Mouse (Mus musculus): Measurements from ENCODE around the gene Tsr3.

The Tsr3 gene

DNA sequence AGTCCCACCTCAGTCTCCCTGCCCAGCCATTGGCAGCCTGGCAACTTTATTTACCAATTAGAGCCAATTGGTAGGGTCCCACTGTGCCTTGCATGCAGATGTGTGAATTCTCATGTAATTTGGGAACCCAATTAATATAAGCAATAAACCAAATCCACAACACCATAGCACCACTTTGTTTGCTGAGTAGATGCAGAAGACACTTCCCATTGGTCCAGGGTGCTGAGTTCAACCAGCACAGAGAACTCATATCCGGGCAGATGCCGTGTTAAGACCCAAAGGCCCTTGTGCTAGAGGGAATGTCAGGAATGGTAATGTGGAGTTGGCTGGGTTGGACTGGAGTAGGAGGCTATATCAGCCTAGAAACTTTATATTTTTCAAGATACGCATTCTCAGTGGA is 35.9 kb downstream of the Tsr3 start:
- in situ Hi-C loops (cut with MboI; ENCODE audit: low pct_unique_long_range_greater_than_20kb in 1 of 2, low sequenced_read_pairs in 2 of 2, unreplicated experiment in 1 of 2) = no loop called here

DNA sequence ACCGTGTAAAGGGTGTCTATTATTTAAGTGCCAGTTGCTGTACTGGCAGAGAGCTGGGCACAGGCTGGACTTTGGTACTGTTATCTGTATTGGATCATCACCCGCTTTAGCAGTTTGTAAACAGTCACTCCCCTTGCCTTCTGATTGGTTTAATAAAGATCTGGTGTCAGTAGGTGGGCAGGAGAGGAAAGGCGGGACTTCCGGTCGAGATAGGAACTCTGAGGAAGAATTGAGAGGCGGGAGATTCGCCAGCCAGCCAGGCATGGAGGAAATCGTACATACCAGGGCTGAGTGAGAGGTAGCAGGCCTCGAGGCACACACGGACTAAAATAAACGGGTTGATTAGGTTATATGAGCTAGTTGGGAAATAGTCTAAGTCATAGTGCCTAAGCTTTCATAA is 42.2 kb downstream of the Tsr3 start:
- in situ Hi-C loops (cut with MboI; ENCODE audit: low pct_unique_long_range_greater_than_20kb in 1 of 2, low sequenced_read_pairs in 2 of 2, unreplicated experiment in 1 of 2) = no loop called here

DNA sequence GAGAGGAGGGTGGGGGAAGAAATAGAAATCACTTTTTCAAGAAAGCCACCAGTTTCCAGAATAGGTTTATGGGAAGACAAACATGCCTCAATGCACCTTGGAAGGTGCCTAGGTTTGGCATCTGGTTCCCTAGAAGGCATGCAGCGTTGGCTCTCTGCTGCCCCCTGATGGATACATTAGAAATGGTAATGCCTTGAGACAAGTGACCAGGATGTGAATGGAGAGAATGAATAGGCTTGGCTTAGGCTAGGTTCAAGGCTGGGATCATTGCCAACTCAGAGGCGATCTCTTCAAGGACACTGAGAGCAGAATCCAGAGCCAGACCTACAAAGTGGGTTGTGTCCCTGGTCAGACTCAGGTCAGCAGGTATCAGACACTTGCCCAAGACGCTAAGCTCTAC is 45.1 kb downstream of the Tsr3 start:
- in situ Hi-C loops (cut with MboI; ENCODE audit: low pct_unique_long_range_greater_than_20kb in 1 of 2, low sequenced_read_pairs in 2 of 2, unreplicated experiment in 1 of 2) = no loop called here

DNA sequence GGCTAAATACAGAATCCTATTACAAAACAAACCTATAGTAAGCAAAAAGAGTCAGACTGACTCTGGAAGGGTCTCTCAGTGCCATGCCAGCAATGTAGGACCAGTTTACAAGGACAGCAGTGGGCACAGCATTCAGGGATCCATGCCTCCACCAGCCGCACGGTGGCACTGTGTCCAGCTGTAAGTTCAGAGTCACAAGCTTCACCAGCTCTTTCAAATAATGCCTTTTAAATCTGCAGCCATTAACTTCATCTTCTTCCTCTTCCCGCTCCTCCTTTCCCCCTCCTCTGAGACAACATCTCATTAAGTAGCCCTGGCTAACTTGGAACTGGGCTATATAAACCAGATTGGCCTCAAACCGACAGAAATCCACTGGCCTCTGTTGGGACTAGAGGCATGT is 48.9 kb downstream of the Tsr3 start:
- in situ Hi-C loops (cut with MboI; ENCODE audit: low pct_unique_long_range_greater_than_20kb in 1 of 2, low sequenced_read_pairs in 2 of 2, unreplicated experiment in 1 of 2) = no loop called here

DNA sequence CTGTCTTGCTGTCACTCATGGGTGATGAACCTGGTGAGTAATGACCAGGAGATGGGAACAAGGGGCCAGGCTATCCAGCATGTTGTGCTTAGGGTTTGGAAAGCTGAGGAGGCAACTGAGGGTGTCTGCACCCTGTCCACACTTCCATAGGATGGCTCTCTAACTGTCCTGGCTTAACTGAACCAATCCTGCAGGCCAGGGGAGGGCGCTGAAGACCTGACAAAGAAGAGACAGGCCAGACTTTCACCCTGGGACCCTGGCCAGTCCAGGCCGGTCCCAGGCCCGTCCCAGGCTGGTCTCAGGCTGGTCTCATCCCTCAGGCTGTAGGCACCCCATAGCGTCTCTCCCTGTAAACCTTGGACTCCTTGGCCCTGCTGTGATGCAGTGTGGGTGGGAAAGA is 50.4 kb downstream of the Tsr3 start:
- in situ Hi-C loops (cut with MboI; ENCODE audit: low pct_unique_long_range_greater_than_20kb in 1 of 2, low sequenced_read_pairs in 2 of 2, unreplicated experiment in 1 of 2) = no loop called here
